ENCODE assay signal across 8 mouse cellular contexts in the genomic region with DNA sequence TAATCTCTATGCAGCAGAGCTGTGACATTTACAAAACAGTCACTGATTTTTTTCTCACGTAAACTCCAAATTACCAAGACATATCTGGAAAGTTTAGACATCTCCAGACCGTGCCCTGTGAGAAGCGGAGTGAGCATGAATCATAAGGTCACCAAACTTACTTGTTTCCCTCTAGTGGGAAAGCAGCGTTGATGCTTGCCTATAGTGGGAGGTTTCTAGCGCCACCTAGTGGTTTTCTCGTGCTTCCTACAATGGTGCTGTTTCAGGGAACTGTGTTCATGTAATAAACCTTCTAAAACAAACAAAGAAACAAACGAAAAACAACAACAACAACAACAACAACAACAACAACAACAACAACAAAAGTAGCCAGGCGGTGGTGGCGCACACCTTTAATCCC. TPM values are rescaled to one million over a fixed set of nuclear protein-coding genes. Genes with fewer than 3 reads are reported as not detected.
DNase-seq lines count a peak whose midpoint lies in the region; ATAC-seq lines count a peak whose summit lies in the region.
"Had no signal": no experiment of that assay in that cellular context is flagged by ENCODE, and none has a peak within 500 bp of the region (broad histone marks: within the 10 kb centered on the region; RNA-seq: fewer than 3 reads in every experiment).

No protein-coding gene starts in this region.

- H3K36me3 ChIP-seq in forebrain, embryonic 16.5 days (ENCODE audit: control insufficient read depth, insufficient read depth) = no peaks in the 10 kb centered on the region
- H3K36me3 ChIP-seq in hindbrain, embryonic 16.5 days (ENCODE audit: control insufficient read depth, insufficient read depth, low read length) = no peaks in the 10 kb centered on the region

- H3K9ac ChIP-seq in forebrain, embryonic 16.5 days (replicated peaks; ENCODE audit: low read depth, low read length) = no peak overlapping the region
- no peak overlapping the region for H3K9ac ChIP-seq in hindbrain, embryonic 16.5 days (ENCODE audit: low read depth, low read length)

- ATAC-seq in cerebellum, adult (ENCODE audit: insufficient number of reproducible peaks, low FRiP score, low TSS enrichment) = peak; percentile 91
- peak; percentile 92 for ATAC-seq in forebrain, embryonic 16.5 days
- ATAC-seq in hindbrain, embryonic 16.5 days = peak; percentile 86
- ATAC-seq in megakaryocyte progenitor cell, adult 5-6 weeks (replicated peaks; ENCODE audit: poor library complexity) = peak; percentile 100

- H3K27ac ChIP-seq in forebrain, embryonic 16.5 days (ENCODE audit: low read length) = no peak overlapping the region
- no peak overlapping the region for H3K27ac ChIP-seq in hindbrain, embryonic 16.5 days (ENCODE audit: low read depth, low read length)

- peak; percentile 69 for DNase-seq in Muller cell, postnatal 12 days (ENCODE audit: inconsistent ontology term)
- DNase-seq in layer of hippocampus, postnatal 25 days (ENCODE audit: extremely low spot score in 1 of 2, low spot score in 1 of 2) = peak; percentile 17 to 54
- DNase-seq in right cerebral cortex, postnatal 4 days = peak; percentile 52

- H3K4me3 ChIP-seq in forebrain, embryonic 16.5 days (replicated peaks; ENCODE audit: low read length) = no peak overlapping the region
- no peak overlapping the region for H3K4me3 ChIP-seq in hindbrain, embryonic 16.5 days (ENCODE audit: low read length)
- H3K4me3 ChIP-seq: myocyte had no signal

- no peaks in the 10 kb centered on the region for H3K9me3 ChIP-seq in forebrain, embryonic 16.5 days (ENCODE audit: control insufficient read depth, low read length)
- H3K9me3 ChIP-seq in hindbrain, embryonic 16.5 days (ENCODE audit: control insufficient read depth, low read length) = no peaks in the 10 kb centered on the region

- H3K4me2 ChIP-seq in forebrain, embryonic 16.5 days (ENCODE audit: low read length) = no peak overlapping the region
- no peak overlapping the region for H3K4me2 ChIP-seq in hindbrain, embryonic 16.5 days (ENCODE audit: low read length)

- 12% methylated on average over 9 of the region's 9 CpGs for WGBS in forebrain, embryonic 16.5 days
- WGBS in hindbrain, embryonic 16.5 days = 13% methylated on average over 9 of the region's 9 CpGs

- H3K27me3 ChIP-seq in forebrain, embryonic 16.5 days (replicated peaks; ENCODE audit: control insufficient read depth, insufficient read depth, low read length) = no peaks in the 10 kb centered on the region
- no peaks in the 10 kb centered on the region for H3K27me3 ChIP-seq in hindbrain, embryonic 16.5 days (replicated peaks; ENCODE audit: control insufficient read depth, insufficient read depth, low read length)

- H3K4me1 ChIP-seq in forebrain, embryonic 16.5 days (replicated peaks; ENCODE audit: control insufficient read depth, insufficient read depth, low read length) = no peaks in the 10 kb centered on the region
- H3K4me1 ChIP-seq in hindbrain, embryonic 16.5 days (ENCODE audit: control insufficient read depth, insufficient read depth, low read depth, low read length) = no peaks in the 10 kb centered on the region

RNA-seq across cellular contexts. Expression of gene Akr1cl, which starts 22.4 kb away (rescaled TPM):
- polyA plus RNA-seq in forebrain, embryonic 16.5 days (2015; fragmentation: Nextera tagmentation; extraction: Ambion mirVana) = not detected in 2 replicates
- not detected in 2 replicates for polyA plus RNA-seq in hindbrain, embryonic 16.5 days (2015; fragmentation: Nextera tagmentation; extraction: Ambion mirVana)
- not detected for total RNA-seq in layer of hippocampus, postnatal 25 days (2021)
- not detected in 2 replicates for total RNA-seq in megakaryocyte progenitor cell, adult 5-6 weeks (2015)
- not detected in 2 replicates for total RNA-seq in megakaryocyte progenitor cell, adult 5-6 weeks (2017)
- polyA plus RNA-seq: myocyte had no signal

RNA-seq across cellular contexts. Expression of gene Cryge, which starts 40.8 kb away (rescaled TPM):
- polyA plus RNA-seq in forebrain, embryonic 16.5 days (2015; fragmentation: Nextera tagmentation; extraction: Ambion mirVana) = not detected in 2 replicates
- polyA plus RNA-seq in hindbrain, embryonic 16.5 days (2015; fragmentation: Nextera tagmentation; extraction: Ambion mirVana) = not detected in 2 replicates
- not detected for total RNA-seq in layer of hippocampus, postnatal 25 days (2021)
- total RNA-seq in megakaryocyte progenitor cell, adult 5-6 weeks (2015) = not detected in 2 replicates
- total RNA-seq in megakaryocyte progenitor cell, adult 5-6 weeks (2017) = not detected in 2 replicates
- polyA plus RNA-seq: myocyte had no signal

RNA-seq across cellular contexts. Expression of gene Crygd, which starts 53.1 kb away (rescaled TPM):
- polyA plus RNA-seq in forebrain, embryonic 16.5 days (2015; fragmentation: Nextera tagmentation; extraction: Ambion mirVana) = not detected in 2 replicates
- not detected in 2 replicates for polyA plus RNA-seq in hindbrain, embryonic 16.5 days (2015; fragmentation: Nextera tagmentation; extraction: Ambion mirVana)
- not detected for total RNA-seq in layer of hippocampus, postnatal 25 days (2021)
- not detected in 2 replicates for total RNA-seq in megakaryocyte progenitor cell, adult 5-6 weeks (2015)
- not detected in 2 replicates for total RNA-seq in megakaryocyte progenitor cell, adult 5-6 weeks (2017)
- polyA plus RNA-seq: myocyte had no signal

RNA-seq across cellular contexts. Expression of gene Plekhm3, which starts 53.5 kb away (rescaled TPM):
- 9.2 and 10.9 TPM in 2 replicates for polyA plus RNA-seq in forebrain, embryonic 16.5 days (2015; fragmentation: Nextera tagmentation; extraction: Ambion mirVana)
- 8.7 and 9.4 TPM in 2 replicates for polyA plus RNA-seq in hindbrain, embryonic 16.5 days (2015; fragmentation: Nextera tagmentation; extraction: Ambion mirVana)
- 10 to 100 TPM; 24.7 to 34.1 TPM for total RNA-seq in layer of hippocampus, postnatal 25 days (2021)
- total RNA-seq in megakaryocyte progenitor cell, adult 5-6 weeks (2015) = 8.2 and 9.2 TPM in 2 replicates
- total RNA-seq in megakaryocyte progenitor cell, adult 5-6 weeks (2017) = 3.3 and 3.5 TPM in 2 replicates
